Mouse (Mus musculus): ENCODE measurements around the gene Vps53.

The Vps53 gene

GRCm38 (mm10) chr11:76167079-76167765 lies 12.2 kb downstream of the Vps53 start:
- peak; percentile 86 for DNase-seq (ENCODE audit: low read depth)

DNA sequence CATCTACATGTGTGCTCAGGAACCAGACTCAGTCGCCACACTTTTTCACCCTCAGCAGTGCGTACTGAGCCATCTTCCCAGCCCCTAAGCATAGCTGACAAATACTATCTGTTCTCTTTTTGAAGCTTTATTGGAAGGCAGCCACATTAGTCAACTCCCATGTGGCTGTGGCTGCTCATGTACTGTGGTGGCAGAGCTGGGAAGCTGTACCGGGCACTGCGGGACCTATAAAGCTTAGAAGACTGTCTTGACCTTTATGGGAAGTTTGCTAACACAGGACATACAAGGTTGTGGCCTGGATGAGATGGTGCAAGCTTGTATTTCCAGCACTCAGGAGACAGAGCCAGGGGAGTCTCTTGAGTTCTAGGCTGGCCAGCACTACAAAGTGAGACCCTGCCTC lies 12.8 kb downstream of the Vps53 start:
- no peak for DNase-seq (ENCODE audit: low read depth)

- DNase-seq (ENCODE audit: low read depth) = no peak
Observed at GRCm38 (mm10) chr11:76160251-76160650, 19.2 kb downstream of the Vps53 start.

- DNase-seq (ENCODE audit: low read depth) = no peak
Observed at GRCm38 (mm10) chr11:76158375-76158774, 21.1 kb downstream of the Vps53 start.

DNA sequence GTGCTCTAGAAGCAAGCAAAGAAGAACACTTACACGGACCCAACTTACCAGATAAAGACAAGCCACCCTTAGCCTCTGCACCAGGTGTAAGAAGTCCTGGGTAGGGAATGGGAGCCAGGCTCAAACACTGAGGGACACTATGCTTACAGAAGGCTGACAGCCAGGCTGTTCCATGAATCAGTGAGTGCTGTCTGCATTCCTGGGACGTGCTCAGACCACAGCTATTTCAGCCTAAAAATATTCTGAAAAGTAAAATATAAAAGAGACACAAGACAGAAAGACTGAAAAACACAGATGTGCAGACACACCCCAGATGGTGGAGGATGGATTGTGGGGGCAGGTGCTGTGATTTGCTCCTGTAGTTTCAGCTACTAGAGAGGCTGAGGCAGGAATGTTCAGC lies 24.6 kb downstream of the Vps53 start:
- no peak for DNase-seq (ENCODE audit: low read depth)

GRCm38 (mm10) chr11:76154200-76154599 lies 25.2 kb downstream of the Vps53 start:
- no peak for DNase-seq (ENCODE audit: low read depth)

DNA sequence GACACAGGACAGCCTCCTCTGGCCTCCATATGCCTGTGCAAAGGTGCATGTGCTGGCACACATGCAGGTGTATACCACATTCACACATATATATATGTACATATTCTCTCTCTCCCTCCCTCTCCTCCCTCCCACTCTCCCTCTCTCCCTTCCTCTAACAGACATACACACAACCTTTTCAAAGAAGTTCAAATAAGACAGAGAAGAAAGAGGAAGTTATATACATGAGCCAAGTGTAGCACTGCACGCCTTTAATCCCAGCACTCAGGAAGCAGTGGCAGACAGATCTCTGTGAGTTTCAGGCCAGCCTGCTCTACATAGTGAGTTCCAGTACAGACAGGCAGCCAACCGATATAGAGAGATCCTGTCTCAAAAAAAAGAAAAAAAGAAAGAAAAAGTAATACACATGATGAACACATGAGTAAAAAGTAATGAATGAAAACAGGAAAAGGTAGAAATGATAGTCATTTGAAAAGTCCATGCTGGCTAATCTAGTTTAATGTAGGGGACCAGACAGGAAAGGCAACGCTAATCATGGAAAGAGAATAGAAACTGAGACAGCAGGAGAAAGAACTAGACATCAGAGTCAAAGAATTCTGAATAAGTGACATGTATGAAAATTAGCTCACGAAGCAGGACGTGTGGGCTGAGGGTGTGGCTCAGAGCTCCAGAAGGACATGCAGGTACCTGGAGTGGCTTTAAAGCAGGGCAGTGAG lies 26.1 kb downstream of the Vps53 start:
- peak; percentile 41 for DNase-seq (ENCODE audit: low read depth)

DNA sequence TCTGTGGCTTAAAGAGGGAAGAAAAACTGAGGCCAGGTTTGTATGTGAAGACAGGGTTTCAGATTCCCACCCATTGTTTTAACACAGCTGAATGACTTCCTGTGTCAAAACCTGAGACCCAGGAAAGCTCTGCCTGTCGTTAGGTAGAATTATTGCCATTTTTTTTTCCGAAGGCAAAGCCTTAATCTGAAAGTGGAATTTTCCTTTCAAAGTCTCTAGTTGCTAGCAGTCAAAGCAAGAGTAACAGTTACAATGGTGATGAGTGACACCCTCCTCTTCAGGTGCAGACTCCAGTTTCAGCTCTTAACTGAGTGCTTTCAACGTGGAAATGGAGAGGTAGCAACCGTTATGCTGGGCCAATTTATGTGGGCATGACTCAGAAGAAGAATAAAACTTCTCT lies 28.5 kb downstream of the Vps53 start:
- DNase-seq (ENCODE audit: low read depth) = no peak

- DNase-seq (ENCODE audit: low read depth) = no peak
Observed at GRCm38 (mm10) chr11:76148055-76149008, 31.1 kb downstream of the Vps53 start.

GRCm38 (mm10) chr11:76146187-76147010 lies 33.0 kb downstream of the Vps53 start:
- DNase-seq (ENCODE audit: low read depth) = no peak

- no peak for DNase-seq (ENCODE audit: low read depth)
Observed at GRCm38 (mm10) chr11:76145169-76145568, 34.3 kb downstream of the Vps53 start.

DNA sequence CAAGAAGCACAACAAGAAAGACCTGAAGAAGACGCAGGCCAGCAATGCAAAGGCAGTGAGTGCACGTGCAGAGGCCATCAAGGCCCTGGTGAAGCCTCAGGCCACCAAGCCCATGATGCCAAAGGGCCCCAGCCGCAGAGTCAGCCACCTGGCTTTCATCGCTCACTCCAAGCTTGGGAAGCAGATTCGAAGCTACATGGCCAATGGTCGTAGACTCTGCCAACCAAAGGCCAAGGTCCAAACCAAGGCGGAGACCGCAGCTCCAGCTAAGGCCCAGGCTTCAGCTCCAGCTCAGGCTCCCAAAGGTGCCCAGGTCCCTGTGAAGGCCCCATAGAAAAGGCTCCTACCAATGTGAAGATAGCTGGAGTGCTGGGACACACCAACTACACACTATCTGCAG lies 35.1 kb downstream of the Vps53 start:
- DNase-seq (ENCODE audit: low read depth) = no peak

- DNase-seq (ENCODE audit: low read depth) = no peak
Observed at GRCm38 (mm10) chr11:76137996-76138395, 41.5 kb downstream of the Vps53 start.

DNA sequence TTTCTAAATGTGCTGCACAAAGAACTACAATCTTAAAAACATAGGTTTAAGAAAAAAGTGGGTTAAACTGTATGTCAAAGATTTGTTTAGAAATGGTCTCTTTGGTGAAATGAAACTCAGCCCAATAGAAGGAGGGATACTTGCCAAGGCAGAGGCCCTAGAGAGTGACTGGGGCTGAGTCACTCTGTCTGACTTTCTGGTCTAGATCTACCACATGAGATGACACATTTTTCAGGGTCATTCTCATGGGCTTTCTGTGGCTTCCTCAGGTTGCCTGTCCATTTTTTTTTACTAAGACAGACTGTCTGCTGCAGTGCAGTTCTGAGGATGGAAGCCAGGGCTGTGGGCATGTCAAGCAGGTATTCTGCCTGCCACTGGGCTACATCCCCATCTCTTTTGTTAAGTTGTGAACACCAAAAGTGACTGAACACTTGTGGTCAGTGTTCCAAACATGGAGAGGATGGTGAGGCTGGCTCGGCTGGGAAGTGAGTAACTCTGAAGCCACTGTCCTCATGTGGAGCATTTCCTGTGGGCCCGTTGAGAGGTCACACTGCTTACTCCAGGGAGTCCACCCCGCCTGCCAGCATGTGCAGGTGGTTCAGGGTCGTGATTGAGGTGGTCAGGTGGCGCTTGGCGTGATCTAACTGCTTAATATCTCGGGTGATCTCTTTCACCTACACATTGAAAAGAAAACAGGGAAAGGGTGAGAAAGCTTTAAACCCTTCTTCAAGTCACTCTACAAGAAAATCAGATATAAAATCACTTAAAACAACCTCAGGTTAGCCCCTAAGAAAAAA lies 43.6 kb downstream of the Vps53 start:
- DNase-seq (ENCODE audit: low read depth) = no peak

DNA sequence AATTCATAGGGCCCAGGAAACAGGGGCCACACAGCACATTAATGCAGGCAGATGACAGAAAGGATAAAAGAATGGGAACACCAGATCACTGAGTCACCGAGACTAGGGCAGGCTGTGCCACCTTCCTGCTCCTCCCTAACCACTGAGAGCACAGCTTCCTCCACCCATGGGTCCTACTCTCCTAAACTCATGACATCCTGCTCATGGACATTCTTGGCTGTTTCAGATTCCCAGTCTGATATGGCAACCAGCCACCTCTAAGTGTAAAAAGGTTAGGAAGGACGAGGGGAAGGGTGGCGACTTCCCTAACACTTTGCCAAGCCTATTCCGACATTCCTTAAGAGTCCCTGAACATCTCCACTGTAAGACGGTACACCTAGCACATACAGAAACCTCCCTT lies 48.6 kb downstream of the Vps53 start:
- DNase-seq (ENCODE audit: low read depth) = peak; percentile 21

- no peak for DNase-seq (ENCODE audit: low read depth)
Observed at GRCm38 (mm10) chr11:76125386-76125785, 54.1 kb downstream of the Vps53 start.

GRCm38 (mm10) chr11:76123517-76123916 lies 55.9 kb downstream of the Vps53 start:
- DNase-seq (ENCODE audit: low read depth) = no peak

- no peak for DNase-seq (ENCODE audit: low read depth)
Observed at GRCm38 (mm10) chr11:76122571-76122970, 56.9 kb downstream of the Vps53 start.

DNA sequence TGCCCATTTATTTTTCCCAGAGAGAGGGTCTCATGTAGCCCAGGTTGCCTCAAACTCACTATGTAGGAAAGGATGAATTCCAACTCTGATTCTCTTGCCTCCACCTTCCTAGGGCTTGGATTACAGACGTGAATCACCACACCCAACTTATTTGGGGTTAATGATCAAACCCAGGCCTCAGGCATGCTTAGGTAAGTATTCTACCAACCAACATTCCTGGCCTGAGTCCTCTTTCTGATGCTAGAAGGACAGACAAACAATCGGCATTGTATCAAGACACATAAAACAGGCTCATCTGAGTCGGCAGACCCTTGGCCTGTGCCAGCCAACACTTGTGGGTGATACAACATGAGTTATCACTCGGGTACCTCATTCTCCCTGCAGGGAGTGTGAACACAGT lies 58.4 kb downstream of the Vps53 start:
- no peak for DNase-seq (ENCODE audit: low read depth)

DNA sequence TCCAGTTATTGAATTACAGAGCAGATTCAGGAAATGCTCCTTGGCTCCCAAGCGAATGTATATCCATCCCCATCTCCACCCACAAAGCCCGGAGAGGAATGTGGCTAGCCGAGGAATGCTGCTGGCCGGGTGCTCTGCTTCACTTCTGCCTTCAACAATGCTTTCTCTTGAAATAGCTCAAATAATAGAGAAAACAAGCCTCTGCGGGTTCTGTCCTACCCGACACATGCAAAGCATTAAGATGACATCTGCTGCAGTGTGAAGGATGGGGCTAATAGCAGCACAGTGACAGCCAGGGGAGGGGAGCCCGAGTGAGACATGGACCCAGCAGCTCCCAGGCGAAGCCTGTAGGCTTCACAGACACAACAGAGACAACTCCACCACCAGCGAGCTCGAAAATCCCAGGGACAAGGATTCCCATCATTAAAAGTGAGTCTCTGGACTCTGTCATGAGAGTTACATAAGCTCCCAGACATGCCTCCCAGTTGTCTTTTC lies 59.0 kb downstream of the Vps53 start:
- no peak for DNase-seq (ENCODE audit: low read depth)

- DNase-seq (ENCODE audit: low read depth) = peak; percentile 19
Observed at GRCm38 (mm10) chr11:76110416-76110815, 69.0 kb downstream of the Vps53 start.

Data from naive thymus-derived CD4-positive, alpha-beta T cell, adult 2 months (primary cell).